Mouse (Mus musculus): Measurements from ENCODE around the gene Trp53rkb. TPM values are rescaled to one million over a fixed set of nuclear protein-coding genes. Genes with fewer than 3 reads are reported as not detected.
A peak's percentile ranks its signal among the peaks of the same experiment; 100 is the strongest.

The Trp53rkb gene
- total RNA-seq, 2 experiments from 2014 or later, result 5.3 to 6.4 TPM

DNA sequence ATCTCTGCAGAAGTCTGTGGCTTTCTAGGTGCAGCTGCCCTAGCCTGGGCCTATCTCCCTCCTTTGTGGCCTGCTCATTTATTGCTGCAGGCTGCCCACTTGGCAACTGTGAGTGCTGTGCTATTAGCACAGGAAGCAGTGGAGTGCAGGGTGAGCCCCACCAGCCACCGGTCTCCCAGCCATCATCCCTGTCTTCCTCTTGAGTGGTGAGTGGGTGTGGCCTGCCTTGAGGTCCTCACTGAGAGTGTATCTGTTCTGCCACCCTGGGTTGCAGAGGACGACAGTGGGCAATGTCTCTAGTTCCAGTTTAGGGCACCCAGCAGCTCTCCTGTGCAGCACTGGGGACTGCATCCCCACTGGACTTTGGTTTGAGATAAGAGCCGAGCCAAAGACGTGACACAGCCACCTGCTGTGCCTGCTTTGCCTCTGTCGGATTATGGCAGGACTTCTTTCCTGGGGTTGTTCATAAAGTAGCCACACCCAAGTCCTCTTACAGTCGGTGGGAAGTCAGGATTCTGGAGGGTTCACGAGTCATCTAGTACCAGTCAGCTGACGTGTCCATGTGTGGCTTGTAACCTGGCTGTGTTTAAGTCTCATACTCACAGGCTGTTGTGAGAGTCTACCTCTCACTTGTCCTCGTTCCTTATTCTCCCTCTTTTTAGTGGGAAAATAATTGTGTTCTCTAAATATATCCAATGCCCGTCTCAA is 29.9 kb downstream of the Trp53rkb start:
- Histone ChIP-seq H3K27ac (no peak overlapping the region), H3K4me3 (no peak overlapping the region)
- DNase-seq (ENCODE audit: extremely low spot score in 1 of 2, low spot score in 2 of 2), result no peak
- no peak for TF ChIP-seq CTCF (IDR thresholded peaks at IDR 0.05)
- intact Hi-C loops (cut with DNase I), result no loop called here

DNA sequence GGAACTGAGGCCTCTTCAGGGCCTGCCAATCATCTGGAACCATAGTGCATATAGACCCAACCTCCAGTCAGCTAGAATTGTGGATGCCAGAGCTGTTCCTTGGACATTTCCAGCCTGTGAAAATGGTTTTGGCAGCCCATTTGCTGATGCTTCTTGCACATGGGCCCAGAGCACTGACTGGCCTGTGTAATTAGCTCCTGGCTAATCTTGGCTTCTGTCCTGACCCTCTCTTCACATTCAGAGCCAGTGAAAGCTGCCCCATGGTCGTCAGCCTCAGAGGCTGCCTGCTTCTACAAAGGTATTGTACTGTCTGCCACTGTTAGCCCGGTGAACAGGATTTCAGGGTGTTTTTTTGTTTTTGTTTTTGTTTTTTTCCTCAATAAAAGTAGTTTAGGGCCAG is 30.6 kb downstream of the Trp53rkb start:
- H3K4me3 ChIP-seq, result no peak overlapping the region
- H3K27ac ChIP-seq, result no peak overlapping the region
- intact Hi-C loops (cut with DNase I), result no loop called here
- no peak for TF ChIP-seq CTCF (IDR thresholded peaks at IDR 0.05)
- no peak for DNase-seq (ENCODE audit: extremely low spot score in 1 of 2, low spot score in 2 of 2)

DNA sequence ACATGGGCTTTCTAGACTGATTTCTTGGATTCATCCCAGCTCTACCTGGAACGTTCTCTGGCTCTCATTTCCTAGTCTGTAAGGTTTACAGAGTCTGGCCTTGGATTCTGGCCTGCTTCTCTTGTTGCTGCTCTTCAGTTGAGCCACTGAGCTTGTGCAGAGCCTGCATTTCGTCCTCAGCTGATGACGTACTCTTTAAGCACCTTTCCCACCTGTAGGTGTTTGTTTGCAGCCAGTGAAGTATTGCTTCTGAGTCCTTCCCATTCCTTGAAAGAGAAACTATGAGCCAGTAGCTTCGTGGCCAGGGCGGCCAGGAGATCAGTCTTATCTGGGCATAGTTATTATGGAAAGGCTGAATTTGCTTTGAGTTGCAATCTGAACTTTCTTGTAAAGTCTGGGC is 32.1 kb downstream of the Trp53rkb start:
- TF ChIP-seq CTCF (IDR thresholded peaks at IDR 0.05), result no peak
- Histone ChIP-seq H3K27ac (no peak overlapping the region), H3K4me3 (no peak overlapping the region)
- intact Hi-C loops (cut with DNase I), result no loop called here
- no peak for DNase-seq (ENCODE audit: extremely low spot score in 1 of 2, low spot score in 2 of 2)

DNA sequence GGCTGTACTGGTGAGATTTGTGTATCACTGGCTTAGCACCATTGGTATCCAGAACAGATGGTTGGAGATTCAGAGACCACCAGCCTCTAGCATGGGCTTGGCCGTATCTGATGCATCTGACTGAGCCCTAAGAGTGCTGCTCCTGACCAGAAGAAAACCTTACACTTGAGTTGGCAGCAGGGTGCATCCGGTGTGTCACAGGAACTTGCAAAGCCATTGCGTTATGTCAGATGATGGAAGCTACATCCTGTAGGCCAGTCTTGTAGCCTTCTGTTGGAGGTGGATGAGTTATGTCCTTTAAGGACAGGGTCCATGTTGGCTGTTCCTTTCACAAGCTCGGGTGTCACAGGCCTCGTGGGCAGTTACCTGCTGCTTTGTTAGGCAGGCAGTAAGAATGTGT is 32.7 kb downstream of the Trp53rkb start:
- Histone ChIP-seq H3K27ac (no peak overlapping the region), H3K4me3 (no peak overlapping the region)
- no peak for DNase-seq (ENCODE audit: extremely low spot score in 1 of 2, low spot score in 2 of 2)
- no peak for TF ChIP-seq CTCF (IDR thresholded peaks at IDR 0.05)
- intact Hi-C loops (cut with DNase I), result no loop called here

DNA sequence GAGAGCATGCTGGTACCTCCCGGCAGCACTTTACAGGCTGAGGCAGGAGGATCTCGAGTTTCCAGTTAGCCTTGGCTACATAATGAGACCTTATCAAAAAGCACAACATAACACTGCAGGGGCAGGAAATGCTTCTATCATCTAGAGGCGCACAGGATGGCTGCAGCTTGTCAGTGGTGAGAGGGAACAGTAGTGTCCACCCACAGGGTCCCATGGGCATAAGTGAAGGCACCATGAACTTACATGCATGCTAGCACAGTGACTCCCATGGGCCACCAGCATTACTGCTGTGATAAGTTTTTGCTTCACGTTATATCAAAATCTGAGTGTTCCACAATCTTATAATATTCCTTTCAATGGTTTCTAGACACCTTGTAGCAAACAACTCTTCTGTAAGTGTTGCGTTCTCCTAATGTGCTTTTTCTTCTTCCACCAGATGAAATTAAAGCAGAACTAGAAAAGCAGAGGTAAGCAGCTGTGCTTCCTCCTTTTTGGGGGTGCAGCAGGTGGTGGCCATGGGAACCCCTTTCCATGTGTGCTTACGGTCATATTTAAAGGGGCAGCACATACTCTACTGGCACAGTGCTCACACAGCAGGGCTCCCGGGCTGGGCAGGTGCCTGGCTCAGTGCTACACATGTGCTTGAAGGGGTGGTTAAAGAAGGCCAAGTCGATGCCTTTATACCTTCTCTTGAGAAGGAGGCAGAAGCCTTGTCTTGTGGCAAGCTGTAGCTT is 34.3 kb downstream of the Trp53rkb start:
- TF ChIP-seq CTCF (IDR thresholded peaks at IDR 0.05), result no peak
- intact Hi-C loops (cut with DNase I), result no loop called here
- H3K27ac ChIP-seq, result no peak overlapping the region

DNA sequence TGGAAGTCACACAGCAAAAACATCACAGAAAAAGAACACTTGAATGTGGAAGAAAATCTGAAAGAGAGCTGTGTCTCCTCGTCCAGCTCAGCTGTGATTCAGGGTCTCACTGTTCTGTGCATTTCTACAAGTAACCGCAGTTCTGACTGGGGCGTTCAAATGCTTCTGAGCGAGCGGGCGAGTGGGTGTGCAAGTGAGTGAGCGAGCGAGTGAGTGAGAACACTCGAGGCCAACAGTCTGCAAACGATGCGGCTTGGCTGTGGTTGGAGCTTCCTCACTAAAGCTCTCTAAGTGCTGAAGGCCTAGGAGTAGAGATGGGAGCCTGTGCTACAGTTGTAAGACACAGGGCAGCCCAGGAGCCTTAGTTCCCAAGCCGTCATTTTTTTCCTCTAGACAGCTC is 36.0 kb downstream of the Trp53rkb start:
- Histone ChIP-seq H3K4me3 (no peak overlapping the region), H3K27ac (peak overlapping the region; percentile 24; the same call in 1 of the 2 replicates)
- DNase-seq (ENCODE audit: extremely low spot score in 1 of 2, low spot score in 2 of 2), result peak in 1 of 2 experiments; percentile 56
- intact Hi-C loops (cut with DNase I), result no loop called here
- peak; percentile 30 for TF ChIP-seq CTCF (IDR thresholded peaks at IDR 0.05)

More for the DNA sequence above, 34.3 kb downstream of the Trp53rkb start:
- DNase-seq (ENCODE audit: extremely low spot score in 1 of 2, low spot score in 2 of 2), result no peak
- H3K4me3 ChIP-seq, result no peak overlapping the region

DNA sequence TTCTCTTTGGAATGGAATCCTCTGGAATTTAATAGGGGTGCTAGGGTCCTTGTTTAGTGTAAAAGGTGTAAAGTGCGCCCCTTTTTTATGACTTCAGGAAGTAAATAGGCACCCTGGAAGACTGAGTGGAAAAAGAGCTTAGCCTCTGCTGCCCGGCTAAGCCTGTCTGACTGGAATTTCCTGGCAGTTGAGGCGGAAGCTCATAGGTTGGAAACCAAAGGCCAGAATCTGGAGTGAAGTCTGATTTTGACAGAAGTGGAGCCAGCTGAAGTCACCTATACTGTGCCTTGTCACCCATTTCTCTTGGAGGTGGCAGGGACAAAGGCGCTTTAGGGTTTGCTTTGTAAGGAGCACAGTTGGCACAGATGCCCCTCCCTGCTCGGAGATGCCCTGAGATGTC is 38.0 kb downstream of the Trp53rkb start:
- no peak for DNase-seq (ENCODE audit: extremely low spot score in 1 of 2, low spot score in 2 of 2)

DNA sequence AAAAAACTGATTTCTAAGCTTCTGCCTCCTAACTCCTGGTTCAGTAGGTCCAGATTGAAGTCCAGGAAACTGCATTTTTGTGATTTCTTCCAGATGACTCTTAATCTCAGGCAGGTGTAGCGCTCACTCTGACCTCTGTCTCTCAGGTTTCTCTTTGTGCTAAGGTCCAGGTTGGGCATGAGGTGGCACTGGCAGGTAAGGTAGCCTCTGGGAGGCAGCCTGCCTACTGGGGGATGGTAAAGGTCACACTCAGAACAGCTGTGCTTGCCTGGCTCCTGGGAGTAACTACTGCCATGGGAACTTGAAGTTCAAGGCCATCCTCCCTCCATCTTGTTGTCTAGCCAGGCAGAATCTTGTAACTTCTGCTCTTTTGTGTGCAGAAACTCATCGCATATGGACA is 41.8 kb downstream of the Trp53rkb start:
- TF ChIP-seq CTCF (IDR thresholded peaks at IDR 0.05), result no peak
- H3K4me3 ChIP-seq, result no peak overlapping the region
- DNase-seq (ENCODE audit: extremely low spot score in 1 of 2, low spot score in 2 of 2), result no peak
- peak overlapping the region; percentile 11; the same call in 1 of the 2 replicates for H3K27ac ChIP-seq
- intact Hi-C loops (cut with DNase I), result no loop called here

More for the DNA sequence above, 38.0 kb downstream of the Trp53rkb start:
- no peak overlapping the region for H3K27ac ChIP-seq
- TF ChIP-seq CTCF (IDR thresholded peaks at IDR 0.05), result no peak
- intact Hi-C loops (cut with DNase I), result no loop called here
- no peak overlapping the region for H3K4me3 ChIP-seq

DNA sequence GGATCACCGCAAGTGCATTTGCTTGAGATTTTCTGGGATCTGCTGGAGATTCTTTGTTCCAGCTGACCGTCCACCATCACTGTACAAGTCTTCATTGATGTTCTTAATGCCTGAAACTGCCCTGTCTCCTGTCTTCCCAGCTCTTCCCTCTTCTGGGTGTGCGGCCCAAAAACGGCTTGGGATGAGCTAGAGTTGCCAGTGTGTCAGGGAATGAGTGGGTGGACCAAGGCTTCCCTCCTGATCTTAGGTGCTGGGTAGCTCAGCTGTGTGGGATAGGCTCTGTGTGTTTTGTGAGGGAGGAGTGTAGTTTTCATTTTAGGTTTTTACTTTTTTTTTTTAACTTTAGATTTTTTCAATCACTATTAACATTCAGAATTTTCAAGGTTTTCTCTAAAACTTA is 42.5 kb downstream of the Trp53rkb start:
- intact Hi-C loops (cut with DNase I), result no loop called here
- no peak overlapping the region for H3K4me3 ChIP-seq
- peak in 1 of 2 experiments; percentile 41 for DNase-seq (ENCODE audit: extremely low spot score in 1 of 2, low spot score in 2 of 2)
- no peak for TF ChIP-seq CTCF (IDR thresholded peaks at IDR 0.05)
- H3K27ac ChIP-seq, result no peak overlapping the region

DNA sequence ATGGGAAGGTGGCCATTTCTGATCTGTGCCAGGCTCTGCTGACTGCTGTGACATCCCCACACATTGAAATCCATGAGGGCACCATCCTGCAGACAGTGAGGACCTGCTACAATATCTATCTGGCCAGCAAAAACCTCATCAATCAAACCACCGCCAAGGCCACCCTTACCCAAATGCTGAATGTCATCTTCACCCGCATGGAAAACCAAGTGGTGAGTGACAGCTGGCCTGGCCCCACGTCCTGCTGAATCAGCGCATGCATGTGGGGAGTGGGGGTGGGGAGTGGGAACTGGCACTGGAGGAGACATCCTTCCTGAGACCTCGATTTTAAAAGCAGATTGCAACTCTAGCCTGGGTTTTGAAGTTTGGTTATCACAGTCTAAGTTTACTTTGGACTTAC is 43.2 kb downstream of the Trp53rkb start:
- Histone ChIP-seq H3K27ac (no peak overlapping the region), H3K4me3 (no peak overlapping the region)
- no peak for DNase-seq (ENCODE audit: extremely low spot score in 1 of 2, low spot score in 2 of 2)
- intact Hi-C loops (cut with DNase I), result no loop called here
- no peak for TF ChIP-seq CTCF (IDR thresholded peaks at IDR 0.05)

DNA sequence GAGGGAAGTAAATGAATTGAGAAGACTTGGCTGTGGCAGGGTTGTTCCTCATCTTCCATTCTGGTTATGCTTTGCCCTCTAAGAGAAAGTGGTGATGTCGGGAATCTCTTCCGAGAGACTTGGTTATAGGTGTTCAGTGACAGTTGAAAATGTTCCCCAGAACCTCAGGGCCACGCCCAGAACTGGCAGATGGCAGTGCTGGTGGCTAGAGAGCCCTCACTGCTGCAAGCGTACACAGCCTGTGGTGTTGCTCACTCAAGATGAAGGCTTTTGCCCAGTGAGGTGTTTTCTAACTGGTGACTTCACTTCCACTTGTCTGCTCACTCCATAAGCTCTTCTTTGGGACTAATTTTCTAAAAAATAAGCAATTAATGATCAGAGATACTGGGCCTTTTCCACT is 49.5 kb downstream of the Trp53rkb start:
- intact Hi-C loops (cut with DNase I), result no loop called here
- no peak overlapping the region for H3K4me3 ChIP-seq
- H3K27ac ChIP-seq, result no peak overlapping the region
- TF ChIP-seq CTCF (IDR thresholded peaks at IDR 0.05), result no peak
- DNase-seq (ENCODE audit: extremely low spot score in 1 of 2, low spot score in 2 of 2), result no peak

Other genes starting within 250 kb of the Trp53rkb start
- 100 to 1,000 TPM; 110 to 115 TPM for gene Prex1, start 78.7 kb upstream of the Trp53rkb start, total RNA-seq (2021)
- gene Arfgef2, start 13.1 kb downstream of the Trp53rkb start, total RNA-seq (2021), result 10 to 100 TPM; 62.3 to 66.2 TPM
- 10 to 100 TPM; 52.2 to 60.6 TPM for gene Cse1l, start 113.5 kb downstream of the Trp53rkb start, total RNA-seq (2021)
- 10 to 100 TPM; 73.3 to 77.4 TPM for gene Stau1, start 203.8 kb downstream of the Trp53rkb start, total RNA-seq (2021)
- gene Ddx27, start 222.7 kb downstream of the Trp53rkb start, total RNA-seq (2021), result 10 to 100 TPM; 34.6 to 35.5 TPM